Mouse (Mus musculus) C2C12 (cell line): ENCODE results near the gene Stard5.

Experiments used
- CTCF ChIP-seq: IDR thresholded peaks from one replicate; pipeline ENCODE4 v1.5.1; 2011; ENCODE audit not compliant: control insufficient read depth, insufficient read depth, insufficient read length
- MAX ChIP-seq: IDR thresholded peaks from one replicate; pipeline ENCODE4 v1.6.1; 2011; ENCODE audit warnings: mild to moderate bottlenecking, control low read depth
- MYOD1 ChIP-seq: IDR thresholded peaks from one replicate; pipeline ENCODE4 v1.6.1; 2011; ENCODE audit warnings: low read depth; ENCODE audit not compliant: control insufficient read depth, insufficient read length
- USF1 ChIP-seq: IDR thresholded peaks from one replicate; pipeline ENCODE4 v1.6.1; 2011; ENCODE audit warnings: low read depth, mild to moderate bottlenecking, control low read depth, moderate library complexity

DNA sequence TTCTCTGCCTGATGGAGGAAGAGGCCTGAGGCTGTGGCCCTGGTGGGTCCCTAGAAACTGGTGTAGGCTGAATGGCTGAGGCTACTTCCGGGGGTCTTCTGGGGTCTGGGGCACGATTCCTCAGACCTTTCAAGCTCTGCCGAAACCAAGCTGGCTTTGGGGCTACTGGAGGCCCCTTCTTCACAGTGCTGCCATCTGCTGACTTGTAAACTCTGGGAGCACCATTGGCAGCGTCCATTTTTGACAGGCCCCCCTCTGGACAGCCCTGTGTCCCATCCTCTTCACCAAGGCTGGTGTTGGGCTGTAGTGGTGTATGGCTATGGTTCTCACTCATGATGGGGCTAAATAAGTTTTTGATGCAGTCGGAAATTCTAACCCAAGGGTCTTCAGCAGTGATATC is 20.7 kb downstream of the Stard5 start:
- TF ChIP-seq CTCF (no peak), USF1 (no peak), MYOD1 (no peak), MAX (no peak)
